Mouse (Mus musculus) gastrocnemius, postnatal 14 days (tissue): Measurements from ENCODE around the gene 1700018F24Rik. TPM values are rescaled to one million over a fixed set of nuclear protein-coding genes. Genes with fewer than 3 reads are reported as not detected.
"Not testable (repeated sequence)": the region's sequence is repeated elsewhere in the genome, so short reads cannot be mapped to it uniquely, and the experiment has no call there.

Experiments used
- DNase-seq: peaks from one replicate; pipeline ENCODE4 v3.0.0; 2021; ENCODE audit warnings: mixed read lengths
- intact Hi-C: fragments of 180-260 bp; cut with DNase I; formaldehyde crosslinking; loops from one replicate; pipeline ENCODE4 v1.15.1; 2025; ENCODE audit warnings: low total_unique reads
- long read RNA-seq, 2 experiments: library from polyadenylated mRNA; stranded (forward); transcript quantifications; one replicate each; pipeline ENCODE4 v2.0.0; 2021
- total RNA-seq, 2 experiments: library from RNA; stranded (reverse); gene quantifications; 2 replicates each; pipeline ENCODE4 v1.2.3; 2021

1700018F24Rik gene
- total RNA-seq, result not detected
- long read RNA-seq, experiment 1, result 0 reads
- long read RNA-seq, experiment 2, result 0 reads

- DNase-seq, intact Hi-C loops: not testable (repeated sequence)
Measured at GRCm38 (mm10) chr5:145042690-145043089, at the start of gene 1700018F24Rik. TSS of gene 1700018F24Rik (plus strand) at chr5:145042990.

GRCm38 (mm10) chr5:144998491-144998890 is 44.3 kb upstream of the 1700018F24Rik start:
- DNase-seq, result no peak
- intact Hi-C loops, result no loop called here

GRCm38 (mm10) chr5:145003362-145003761 is 39.4 kb upstream of the 1700018F24Rik start:
- DNase-seq, result no peak
- intact Hi-C loops, result no loop called here

GRCm38 (mm10) chr5:145004495-145004894 is 38.3 kb upstream of the 1700018F24Rik start:
- no peak for DNase-seq
- intact Hi-C loops, result no loop called here

- intact Hi-C loops, result no loop called here
- DNase-seq, result no peak
Measured at GRCm38 (mm10) chr5:145005596-145005995, 37.2 kb upstream of the 1700018F24Rik start.

- intact Hi-C loops, result no loop called here
- DNase-seq, result no peak
Measured at GRCm38 (mm10) chr5:145008878-145009659, 33.7 kb upstream of the 1700018F24Rik start.

- intact Hi-C loops, result no loop called here
- no peak for DNase-seq
Measured at GRCm38 (mm10) chr5:145014278-145014677, 28.5 kb upstream of the 1700018F24Rik start.

GRCm38 (mm10) chr5:145016761-145017160 is 26.0 kb upstream of the 1700018F24Rik start:
- intact Hi-C loops, DNase-seq: not testable (repeated sequence)

GRCm38 (mm10) chr5:145020254-145020653 is 22.5 kb upstream of the 1700018F24Rik start:
- DNase-seq, intact Hi-C loops: not testable (repeated sequence)

GRCm38 (mm10) chr5:145020712-145021111 is 22.1 kb upstream of the 1700018F24Rik start:
- intact Hi-C loops, DNase-seq: not testable (repeated sequence)

- intact Hi-C loops, DNase-seq: not testable (repeated sequence)
Measured at GRCm38 (mm10) chr5:145030476-145030875, 12.3 kb upstream of the 1700018F24Rik start.

- intact Hi-C loops, DNase-seq: not testable (repeated sequence)
Measured at GRCm38 (mm10) chr5:145032391-145032790, 10.4 kb upstream of the 1700018F24Rik start, which contains the start of gene Gm4871. TSS of gene Gm4871 (minus strand) at chr5:145032754.

- no peak for DNase-seq
- intact Hi-C loops, result no loop called here
Measured at GRCm38 (mm10) chr5:145041628-145042027, 1.2 kb upstream of the 1700018F24Rik start.

- DNase-seq, intact Hi-C loops: not testable (repeated sequence)
Measured at GRCm38 (mm10) chr5:145054187-145054586, 11.4 kb downstream of the 1700018F24Rik start.

GRCm38 (mm10) chr5:145057907-145058306 is 15.1 kb downstream of the 1700018F24Rik start:
- intact Hi-C loops, result no loop called here
- DNase-seq, result no peak

- intact Hi-C loops, result no loop called here
- no peak for DNase-seq
Measured at GRCm38 (mm10) chr5:145058722-145059121, 15.9 kb downstream of the 1700018F24Rik start.

- intact Hi-C loops, result no loop called here
- no peak for DNase-seq
Measured at GRCm38 (mm10) chr5:145059524-145059923, 16.7 kb downstream of the 1700018F24Rik start.

- intact Hi-C loops, result no loop called here
- no peak for DNase-seq
Measured at GRCm38 (mm10) chr5:145064765-145065340, 22.1 kb downstream of the 1700018F24Rik start.

- intact Hi-C loops, result no loop called here
- DNase-seq, result no peak
Measured at GRCm38 (mm10) chr5:145068863-145069262, 26.1 kb downstream of the 1700018F24Rik start.

- intact Hi-C loops, result no loop called here
- peak; percentile 57 for DNase-seq
Measured at GRCm38 (mm10) chr5:145069707-145070106, 26.9 kb downstream of the 1700018F24Rik start.

GRCm38 (mm10) chr5:145071342-145071741 is 28.6 kb downstream of the 1700018F24Rik start:
- intact Hi-C loops, result no loop called here
- DNase-seq, result no peak
